Mouse (Mus musculus): Measurements from ENCODE around the gene Gchfr.

DNA sequence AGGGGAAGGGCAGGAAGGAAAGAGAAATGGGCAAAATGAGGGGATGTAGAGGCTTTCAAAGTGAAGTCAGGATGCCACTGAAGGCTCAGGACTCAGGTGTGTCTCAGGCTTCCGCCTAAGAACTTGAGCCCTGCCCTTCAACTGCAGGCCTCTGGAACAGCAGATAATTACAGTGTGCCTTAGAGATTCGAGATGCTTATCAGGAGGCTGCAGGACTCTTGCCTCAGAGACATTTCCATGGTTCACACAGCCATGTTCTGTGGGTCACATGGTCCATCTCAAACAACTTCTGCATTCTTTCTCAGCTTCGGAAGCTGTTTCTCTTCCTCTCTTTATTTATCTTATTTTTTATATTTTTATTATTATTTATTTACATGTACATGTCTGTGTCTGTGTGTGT, 4.4 kb upstream of the Gchfr start:
- TF ChIP-seq CTCF (IDR thresholded peaks at IDR 0.05; ENCODE audit: extremely low read depth, insufficient read depth, insufficient read length, insufficient replicate concordance): no peak
- TF ChIP-seq POLR2A (IDR thresholded peaks at IDR 0.05; ENCODE audit: low read depth, low read length): no peak
